Mouse (Mus musculus) ovary, adult 18-20 months (tissue): ENCODE data around the gene P2ry10.
"Not testable (repeated sequence)": the region's sequence is repeated elsewhere in the genome, so short reads cannot be mapped to it uniquely, and the experiment has no call there.

Experiments
- DNase-seq: peaks from one replicate; pipeline ENCODE4 v3.0.0; 2022; ENCODE audit warnings: low spot score, mixed read lengths

The P2ry10 gene

DNA sequence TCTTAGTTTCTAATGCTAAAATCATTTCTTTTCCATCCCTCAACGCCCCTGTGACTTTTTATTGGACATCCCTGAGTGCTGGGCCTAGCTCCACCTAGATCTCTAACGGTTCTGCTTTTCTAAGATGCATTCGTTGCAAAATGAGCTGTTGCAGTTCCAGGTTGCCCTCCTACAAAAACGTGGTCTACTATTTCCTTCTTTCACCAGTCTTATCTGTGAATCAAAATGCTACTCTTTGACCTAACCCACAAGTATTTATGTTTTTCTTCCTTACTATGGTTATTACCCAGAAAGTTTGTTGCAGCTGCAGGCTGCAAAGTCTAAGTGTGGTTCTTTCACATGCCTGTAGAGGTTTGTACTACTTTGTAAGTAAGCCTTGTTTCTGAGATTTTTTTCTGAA, at the start of gene P2ry10:
Gene P2ry10 (plus strand): TSS at position 316 of the 400 bp plus-strand sequence.
- no peak for DNase-seq

DNA sequence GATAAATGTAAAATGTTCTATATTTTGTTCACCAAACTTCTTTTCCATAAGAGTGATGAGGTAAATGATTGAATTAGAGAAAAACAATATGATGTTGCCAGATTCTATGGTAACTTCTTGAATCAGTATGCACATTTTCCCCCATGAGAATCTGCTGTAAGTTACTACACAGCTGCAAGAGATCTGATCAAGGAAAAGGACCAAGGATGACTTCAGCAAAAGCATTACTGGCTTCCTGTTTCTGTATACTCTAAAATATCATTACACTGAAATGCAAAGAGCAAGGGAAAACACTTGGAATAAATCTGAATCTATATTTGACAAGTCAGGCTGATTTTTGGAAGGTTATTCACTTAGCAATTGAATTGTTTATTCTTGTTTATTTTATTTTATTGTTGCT, 49.1 kb upstream of the P2ry10 start:
- DNase-seq: no peak

DNA sequence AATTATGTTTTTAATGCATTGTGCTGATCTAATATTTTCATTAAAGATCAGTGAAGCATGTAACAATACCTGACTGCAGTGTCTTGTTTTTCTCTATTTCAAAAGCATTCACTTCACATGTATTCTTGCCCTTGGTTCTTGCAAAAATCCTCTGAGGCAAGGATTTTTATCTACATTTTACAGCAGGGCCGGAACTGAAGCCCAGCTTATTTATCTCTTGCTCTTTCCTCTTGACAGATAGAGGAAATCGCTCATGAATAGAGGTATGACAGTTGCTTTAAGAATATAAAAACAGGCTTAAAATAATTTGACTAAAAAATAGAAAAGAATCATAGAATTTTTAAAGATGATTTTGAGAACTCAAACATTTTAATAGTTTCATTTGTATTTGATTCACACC, 48.7 kb upstream of the P2ry10 start:
- no peak for DNase-seq

DNA sequence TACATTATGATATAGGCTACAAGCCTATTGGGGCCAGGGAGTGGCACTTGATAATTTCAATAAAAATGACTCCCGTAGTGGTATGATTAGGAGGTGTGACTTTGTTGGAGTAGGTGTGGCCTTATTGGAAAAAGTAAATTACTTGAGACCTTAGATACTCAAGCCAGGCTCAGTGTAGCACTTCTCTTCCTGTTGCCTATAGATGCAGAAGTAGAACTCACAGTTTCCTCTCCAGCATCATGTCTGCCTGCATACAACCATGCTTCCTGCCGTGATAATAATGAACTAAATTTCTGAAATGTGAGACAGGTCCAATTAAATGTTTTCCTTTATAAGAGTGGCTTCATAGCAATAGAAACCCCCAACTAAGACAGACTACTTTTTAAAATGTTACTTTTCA, 45.9 kb upstream of the P2ry10 start:
- no peak for DNase-seq

DNA sequence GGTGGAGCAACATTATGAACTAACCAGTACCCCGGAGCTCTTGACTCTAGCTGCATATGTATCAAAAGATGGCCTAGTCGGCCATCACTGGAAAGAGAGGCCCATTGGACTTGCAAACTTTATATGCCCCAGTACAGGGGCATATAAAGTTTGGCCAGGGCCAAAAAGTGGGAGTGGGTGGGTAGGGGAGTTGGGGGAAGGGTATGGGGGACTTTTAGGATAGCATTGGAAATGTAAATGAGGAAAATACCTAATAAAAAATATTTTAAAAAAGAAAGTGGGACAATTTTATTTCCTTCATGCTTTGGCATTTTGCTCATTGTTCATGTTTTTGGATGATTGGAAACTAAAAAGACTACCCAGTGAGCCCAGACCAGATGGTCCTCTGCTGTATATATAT, 4.9 kb upstream of the P2ry10 start:
- DNase-seq: not testable (repeated sequence)

DNA sequence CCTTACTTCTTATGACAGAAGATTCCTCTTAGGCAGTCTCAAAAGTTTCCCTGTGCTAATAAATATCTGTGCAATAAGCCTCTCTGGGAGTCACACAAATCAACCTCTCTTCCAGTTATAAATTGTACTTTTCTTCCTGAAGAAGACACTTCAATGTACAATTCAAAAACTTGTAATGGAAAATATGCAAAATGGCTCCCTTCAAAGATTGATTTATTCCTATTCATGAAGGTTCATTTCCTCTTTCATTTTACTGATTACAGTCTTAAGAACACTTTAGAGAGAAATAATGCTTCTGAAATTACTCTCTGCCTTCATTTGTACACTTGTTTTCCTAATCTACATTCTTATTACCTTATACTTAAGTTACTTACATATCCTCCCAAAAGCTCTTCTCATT, 4.0 kb upstream of the P2ry10 start:
- no peak for DNase-seq

DNA sequence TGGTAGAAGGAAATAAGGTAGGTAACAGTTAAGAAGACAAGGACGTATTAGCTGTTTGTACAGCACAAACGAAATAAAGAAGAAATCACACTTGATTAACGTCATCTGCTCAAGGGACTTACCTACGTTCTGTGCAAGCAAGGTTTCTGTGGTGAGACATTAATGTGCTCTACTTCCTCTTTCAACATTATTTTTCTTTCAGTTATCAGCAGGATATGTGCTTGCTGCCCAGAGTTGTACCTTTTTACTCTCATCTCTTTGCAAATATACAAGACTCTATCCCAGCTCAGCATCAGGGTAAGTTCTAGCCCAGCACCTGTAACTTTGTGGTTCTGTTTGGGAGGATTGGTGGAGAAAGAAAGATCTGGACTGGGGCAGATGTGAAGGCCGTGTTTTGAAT, 839 bp downstream of the P2ry10 start:
- no peak for DNase-seq

DNA sequence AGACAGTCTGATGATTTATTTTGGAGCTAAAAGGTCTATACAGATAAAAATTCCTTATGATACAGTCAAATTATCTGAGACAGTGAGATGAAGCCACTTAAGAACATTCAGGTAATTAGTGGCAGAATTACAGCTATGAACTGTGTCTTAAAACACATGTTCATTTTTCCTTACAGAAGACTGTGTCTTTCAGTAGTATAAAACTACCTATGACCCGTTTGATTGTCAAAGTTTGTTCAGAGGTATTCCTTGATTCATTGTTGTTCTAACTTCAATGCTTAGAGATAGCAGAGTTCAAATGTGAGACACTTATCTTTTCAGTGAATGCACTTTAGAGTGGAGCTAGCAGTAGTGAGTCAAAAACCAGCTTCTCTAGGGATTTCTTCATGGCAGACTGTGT, 1.6 kb downstream of the P2ry10 start:
- DNase-seq: no peak

DNA sequence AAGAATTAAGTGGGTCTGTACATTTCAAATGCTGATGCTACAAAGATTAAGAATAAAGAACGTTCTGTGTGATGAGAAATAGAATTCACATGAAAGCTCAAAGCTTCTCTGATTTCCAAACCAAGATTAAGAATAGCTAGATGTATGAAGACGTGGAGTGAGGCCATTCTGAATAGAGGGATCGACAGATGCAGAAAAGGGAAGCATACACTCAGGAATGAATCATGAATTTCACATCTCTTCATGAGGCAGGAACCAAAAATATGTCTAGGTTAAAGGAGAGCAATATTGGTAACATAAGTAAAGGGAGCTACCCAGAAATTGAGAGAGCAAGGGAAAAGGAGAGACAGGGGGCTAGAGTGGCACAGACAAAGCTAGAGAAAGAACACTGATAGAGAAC, 7.3 kb downstream of the P2ry10 start:
- DNase-seq: no peak

DNA sequence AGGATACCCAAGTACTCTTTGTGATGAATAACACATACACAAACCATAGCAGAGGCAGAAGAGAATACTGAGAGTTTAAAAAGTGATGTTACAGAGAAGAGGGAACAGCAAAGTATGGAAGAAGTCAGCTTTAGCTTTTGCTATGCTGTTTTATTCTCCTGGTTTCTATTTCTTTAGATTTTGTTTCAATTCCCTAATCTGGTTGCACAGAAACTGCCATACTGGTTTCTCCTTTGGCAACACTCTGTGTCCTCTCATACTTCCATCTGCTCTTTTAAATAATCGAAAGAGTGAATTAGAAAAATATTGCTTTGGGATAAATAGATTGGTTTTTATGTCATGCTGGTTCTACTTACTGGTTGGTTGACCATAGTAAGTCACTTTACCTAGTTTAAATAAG, 28.0 kb downstream of the P2ry10 start:
- no peak for DNase-seq

DNA sequence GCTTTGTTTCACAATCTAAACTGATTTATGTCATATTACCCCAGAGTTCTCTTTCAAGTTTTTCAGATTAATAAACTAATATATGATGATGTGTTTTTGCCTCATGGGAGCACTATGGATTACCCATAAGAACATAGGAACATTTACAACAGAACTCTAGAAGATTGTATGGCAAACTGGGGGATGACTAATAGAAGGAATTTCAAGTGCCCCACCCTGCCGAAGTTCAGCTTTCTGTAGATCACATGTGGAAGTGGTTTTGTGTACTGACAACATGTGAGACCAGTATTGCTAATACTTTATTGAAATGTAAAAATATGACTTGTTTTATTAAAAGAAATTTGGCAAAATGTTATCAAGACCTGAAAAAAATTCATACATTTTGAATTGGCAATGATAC, 28.7 kb downstream of the P2ry10 start:
- no peak for DNase-seq

DNA sequence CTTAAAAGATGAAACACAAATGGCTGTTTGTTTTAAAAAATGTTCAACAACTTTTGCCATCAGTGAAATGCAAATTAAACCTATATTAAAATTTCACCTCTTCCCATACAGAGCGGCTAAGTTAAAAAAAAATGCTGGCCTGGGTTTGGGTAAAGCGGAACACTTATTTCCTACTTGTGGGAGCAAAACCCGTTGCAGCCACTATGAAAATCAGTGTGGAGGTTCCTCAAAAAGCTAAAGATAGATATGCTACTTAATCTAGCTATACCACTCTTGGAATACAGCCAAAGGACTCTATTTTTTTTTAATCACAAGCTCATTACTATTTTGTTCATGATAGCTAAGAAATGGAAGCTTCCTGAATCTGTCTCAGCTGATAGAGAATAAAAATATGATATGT, 54.9 kb downstream of the P2ry10 start:
- no peak for DNase-seq

DNA sequence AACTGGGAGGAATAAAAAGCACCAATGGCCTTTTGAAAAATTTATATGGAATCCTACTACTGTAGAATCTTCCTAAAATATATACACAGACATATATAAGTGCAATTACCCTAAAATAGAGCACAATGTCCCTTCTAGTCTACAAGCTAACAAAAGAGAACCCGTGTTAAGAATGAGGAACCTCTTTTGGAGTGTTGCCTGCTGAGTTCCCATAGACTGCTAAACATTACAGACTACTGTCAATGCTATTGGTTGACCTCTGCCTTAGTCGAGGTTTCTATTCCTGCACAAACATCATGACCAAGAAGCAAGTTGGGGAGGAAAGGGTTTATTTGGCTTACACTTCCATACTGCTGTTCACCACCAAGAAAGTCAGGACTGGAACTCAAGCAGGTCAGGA, 55.6 kb downstream of the P2ry10 start:
- DNase-seq: no peak

DNA sequence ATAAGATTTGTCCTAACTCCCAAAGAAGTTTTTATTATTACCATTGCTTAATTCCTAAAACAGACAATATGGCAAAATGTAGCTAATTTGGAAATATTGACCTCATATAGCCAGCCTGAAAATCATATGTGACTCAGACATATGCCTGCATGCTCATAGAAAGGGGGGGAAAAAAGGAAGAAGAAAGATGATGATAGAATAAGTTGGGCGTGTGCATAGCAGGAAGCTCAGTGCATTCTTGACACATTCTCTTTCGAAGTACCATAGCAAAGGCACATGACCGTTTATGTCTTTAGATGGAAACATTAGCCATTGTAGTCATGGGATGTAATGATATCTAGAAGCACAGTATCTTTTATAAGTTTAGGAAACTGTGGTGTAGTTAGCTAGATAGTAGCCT, 60.4 kb downstream of the P2ry10 start, which contains the start of gene P2ry10b:
Gene P2ry10b (plus strand): TSS at position 247 of the 400 bp plus-strand sequence.
- no peak for DNase-seq

DNA sequence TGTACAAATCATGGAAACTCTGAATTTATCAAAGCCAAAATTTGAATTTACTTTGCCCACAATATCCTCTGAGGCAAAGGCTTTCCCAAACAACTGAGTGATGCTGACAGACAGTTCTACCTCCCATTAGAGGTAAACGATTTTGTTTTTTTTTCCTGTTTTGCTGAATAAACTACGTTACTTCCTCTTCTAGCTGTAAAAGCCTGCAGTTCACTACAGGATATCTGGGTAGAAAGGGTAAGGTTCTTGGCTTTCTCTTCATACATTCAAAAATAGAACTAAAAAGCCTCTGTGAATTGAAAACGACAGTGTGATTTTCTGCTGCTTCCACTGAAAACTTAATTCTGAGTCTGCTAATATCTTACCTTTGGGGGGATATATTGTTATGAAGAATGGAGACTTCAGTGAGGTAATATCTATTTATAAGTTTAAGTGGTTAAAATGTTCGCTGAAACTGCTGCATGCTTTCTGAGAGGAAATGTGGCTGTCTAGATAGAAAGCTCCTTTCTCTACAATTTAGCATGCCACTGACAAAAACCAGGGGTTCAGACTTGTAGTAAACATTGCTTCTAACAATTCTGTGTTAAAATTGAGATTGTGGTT, 61.2 kb downstream of the P2ry10 start:
- no peak for DNase-seq

DNA sequence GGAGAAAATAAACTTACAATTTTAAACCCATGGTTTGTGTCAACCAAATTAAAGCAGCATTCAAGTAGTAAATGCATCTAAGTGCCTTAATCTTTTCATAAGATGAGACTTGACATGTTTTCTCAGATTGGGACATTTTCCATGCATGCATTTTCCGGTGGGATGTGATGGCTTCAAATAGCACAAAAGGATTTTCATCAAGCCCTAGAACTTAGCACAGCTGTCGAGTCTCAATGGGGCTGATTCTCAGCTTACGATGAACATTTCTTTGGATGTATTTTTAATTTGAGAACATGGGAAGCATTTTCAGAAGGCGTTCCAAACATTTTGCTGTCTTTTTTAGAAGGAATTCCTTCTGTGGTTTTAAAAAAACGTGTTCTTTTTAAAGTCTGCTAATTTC, 61.7 kb downstream of the P2ry10 start:
- no peak for DNase-seq

DNA sequence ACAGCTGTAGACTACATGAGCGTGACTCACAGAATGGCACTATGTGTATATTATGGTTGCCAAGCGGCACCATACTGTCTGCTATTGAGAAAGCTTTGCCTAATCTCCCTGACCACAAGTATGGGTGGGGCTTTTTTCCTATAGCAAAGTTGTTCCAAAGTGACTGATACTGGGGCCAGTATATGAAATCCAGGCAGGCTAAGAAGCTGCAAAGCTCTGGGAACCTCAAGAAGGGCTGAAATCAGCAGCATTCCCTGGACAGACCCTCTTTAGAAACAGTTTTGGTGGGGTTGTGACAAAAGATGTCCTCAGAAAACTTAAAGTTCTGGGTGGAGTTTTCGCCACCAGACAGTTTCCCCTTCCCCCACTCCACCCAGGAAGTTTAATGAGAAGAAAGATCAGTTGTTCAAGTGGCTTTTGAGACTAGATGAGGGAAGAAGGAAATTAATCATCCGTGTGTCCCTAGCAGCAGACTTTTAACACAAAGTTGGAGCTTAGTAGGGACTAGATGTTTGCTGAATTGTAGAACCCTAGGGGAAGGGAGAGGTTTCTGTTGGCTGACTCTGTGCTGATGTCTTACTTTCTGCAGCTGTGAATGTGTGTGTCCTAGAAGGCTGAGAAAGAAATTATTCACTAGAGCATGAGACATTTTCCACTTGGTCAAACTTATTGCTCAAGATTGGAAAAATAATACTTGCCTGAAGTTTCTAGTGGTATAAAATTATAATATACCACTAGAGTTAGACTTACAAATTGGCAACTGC, 62.6 kb downstream of the P2ry10 start:
- DNase-seq: no peak
